Mouse (Mus musculus): ENCODE results near the gene Cadm3.

The Cadm3 gene

GRCm38 (mm10) chr1:173367356-173368046, at the start of gene Cadm3:
Gene Cadm3, minus strand, starts transcription at chr1:173367695.
- no peak for DNase-seq (ENCODE audit: low spot score)

GRCm38 (mm10) chr1:173414631-173415030, 47.1 kb upstream of the Cadm3 start:
- no peak for DNase-seq (ENCODE audit: low spot score)

- DNase-seq (ENCODE audit: low spot score): no peak
These were observed 44.4 kb upstream of the Cadm3 start for GRCm38 (mm10) chr1:173411863-173412262.

- no peak for DNase-seq (ENCODE audit: low spot score)
These were observed 41.6 kb upstream of the Cadm3 start for GRCm38 (mm10) chr1:173409066-173409465.

GRCm38 (mm10) chr1:173404696-173405309, 37.3 kb upstream of the Cadm3 start:
- DNase-seq (ENCODE audit: low spot score): no peak

- no peak for DNase-seq (ENCODE audit: low spot score)
These were observed 31.0 kb upstream of the Cadm3 start for GRCm38 (mm10) chr1:173398323-173398970.

- DNase-seq (ENCODE audit: low spot score): no peak
These were observed 24.3 kb upstream of the Cadm3 start for GRCm38 (mm10) chr1:173391754-173392153.

- no peak for DNase-seq (ENCODE audit: low spot score)
These were observed 22.5 kb upstream of the Cadm3 start for GRCm38 (mm10) chr1:173389901-173390401.

GRCm38 (mm10) chr1:173389431-173389830, 21.9 kb upstream of the Cadm3 start:
- DNase-seq (ENCODE audit: low spot score): no peak

- DNase-seq (ENCODE audit: low spot score): no peak
These were observed 13.9 kb upstream of the Cadm3 start for GRCm38 (mm10) chr1:173381436-173381835.

- peak; percentile 5 for DNase-seq (ENCODE audit: low spot score)
These were observed 10.1 kb upstream of the Cadm3 start for GRCm38 (mm10) chr1:173377380-173378112.

- no peak for DNase-seq (ENCODE audit: low spot score)
These were observed 6.5 kb upstream of the Cadm3 start for GRCm38 (mm10) chr1:173374020-173374419.

- no peak for DNase-seq (ENCODE audit: low spot score)
These were observed 4.1 kb upstream of the Cadm3 start for GRCm38 (mm10) chr1:173371586-173371985.

- DNase-seq (ENCODE audit: low spot score): no peak
These were observed 3.0 kb upstream of the Cadm3 start for GRCm38 (mm10) chr1:173370456-173370855.

- no peak for DNase-seq (ENCODE audit: low spot score)
These were observed 2.1 kb upstream of the Cadm3 start for GRCm38 (mm10) chr1:173369611-173370010.

- DNase-seq (ENCODE audit: low spot score): no peak
These were observed 667 bp downstream of the Cadm3 start for GRCm38 (mm10) chr1:173366701-173367355.

- no peak for DNase-seq (ENCODE audit: low spot score)
These were observed 1.5 kb downstream of the Cadm3 start for GRCm38 (mm10) chr1:173365970-173366409.

GRCm38 (mm10) chr1:173364125-173364800, 3.2 kb downstream of the Cadm3 start:
- DNase-seq (ENCODE audit: low spot score): peak; percentile 12

GRCm38 (mm10) chr1:173363436-173363835, 4.1 kb downstream of the Cadm3 start:
- no peak for DNase-seq (ENCODE audit: low spot score)

- peak; percentile 52 for DNase-seq (ENCODE audit: low spot score)
These were observed 5.8 kb downstream of the Cadm3 start for GRCm38 (mm10) chr1:173361651-173362050.

All from testis, postnatal 14 days (tissue).